Mouse (Mus musculus): ENCODE measurements around the gene Limch1.

Limch1 gene

DNA sequence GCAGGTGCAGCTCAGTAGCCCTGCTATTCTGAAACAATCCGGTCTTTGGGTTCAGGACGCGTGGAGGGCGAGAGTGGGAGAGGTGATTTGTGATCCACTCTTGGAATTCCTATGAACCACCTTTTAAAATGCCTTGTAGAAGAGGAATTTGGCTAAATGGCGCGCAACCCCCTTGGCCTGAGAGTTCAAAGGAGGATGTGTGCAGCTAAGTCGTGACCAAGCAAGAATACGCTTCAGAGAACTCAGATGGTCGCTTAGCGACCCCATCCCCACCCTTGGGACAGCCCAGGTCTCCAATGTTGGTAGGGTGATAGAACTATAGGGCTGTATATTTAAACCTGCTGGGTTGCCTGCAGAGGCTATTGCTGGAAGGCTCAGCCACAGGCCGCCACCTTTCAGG lies 1.1 kb downstream of the Limch1 start:
- no peak for DNase-seq (ENCODE audit: low spot score in 2 of 2)

DNA sequence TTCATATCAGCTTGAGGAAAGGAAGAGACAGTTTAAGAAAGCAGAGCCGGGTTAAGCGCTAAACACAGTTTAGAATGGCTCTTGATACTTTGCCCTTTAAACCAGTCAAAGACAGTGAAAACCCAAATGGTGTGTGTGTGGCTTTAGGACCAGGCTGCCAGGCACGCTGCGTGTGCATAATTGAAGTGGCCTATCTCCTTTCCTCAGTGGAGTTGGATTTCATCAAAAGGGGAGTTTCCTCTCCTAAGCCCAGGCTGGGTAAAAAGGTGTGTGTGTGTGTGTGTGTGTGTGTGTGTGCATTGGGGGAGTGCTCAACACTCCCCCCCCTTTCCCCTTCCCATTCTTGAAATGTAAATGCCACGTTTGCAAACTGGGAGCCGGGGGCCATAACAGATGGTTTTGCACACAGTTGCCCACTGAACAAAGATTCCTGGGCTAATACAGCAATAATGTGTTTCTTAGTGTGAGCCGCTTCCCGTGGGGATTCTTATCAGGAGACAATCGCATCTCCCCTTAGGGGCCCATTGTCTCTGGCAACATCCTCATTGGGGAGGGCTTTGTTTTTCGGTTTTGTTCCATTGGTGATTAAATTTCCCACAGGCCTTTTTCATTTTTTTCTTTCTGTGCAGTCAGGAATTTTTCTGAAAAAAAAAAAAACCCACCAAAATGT lies 2.3 kb downstream of the Limch1 start:
- DNase-seq (ENCODE audit: low spot score in 2 of 2): no peak

- no peak for DNase-seq (ENCODE audit: low spot score in 2 of 2)
Measured at GRCm38 (mm10) chr5:66748448-66749115, 3.0 kb downstream of the Limch1 start.

DNA sequence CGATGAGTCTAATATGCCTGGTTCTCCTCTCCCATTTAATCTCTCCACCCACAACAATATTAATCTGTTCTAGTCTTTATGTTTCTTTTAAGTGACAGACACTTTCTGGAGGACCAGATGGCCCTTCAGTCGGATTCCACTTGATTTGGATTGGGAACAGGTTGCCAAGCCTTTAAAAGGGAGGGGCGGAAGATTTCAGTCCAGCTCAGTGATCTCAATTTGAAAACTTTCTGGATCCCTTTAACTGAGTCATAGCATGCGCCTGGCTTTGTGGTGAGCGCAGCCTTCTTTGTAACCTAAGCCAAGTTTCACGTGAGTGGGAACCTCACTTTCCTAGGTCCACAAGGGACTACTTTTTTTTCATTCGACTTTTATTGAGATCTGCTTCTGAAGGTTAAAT lies 5.0 kb downstream of the Limch1 start:
- DNase-seq (ENCODE audit: low spot score in 2 of 2): no peak

DNA sequence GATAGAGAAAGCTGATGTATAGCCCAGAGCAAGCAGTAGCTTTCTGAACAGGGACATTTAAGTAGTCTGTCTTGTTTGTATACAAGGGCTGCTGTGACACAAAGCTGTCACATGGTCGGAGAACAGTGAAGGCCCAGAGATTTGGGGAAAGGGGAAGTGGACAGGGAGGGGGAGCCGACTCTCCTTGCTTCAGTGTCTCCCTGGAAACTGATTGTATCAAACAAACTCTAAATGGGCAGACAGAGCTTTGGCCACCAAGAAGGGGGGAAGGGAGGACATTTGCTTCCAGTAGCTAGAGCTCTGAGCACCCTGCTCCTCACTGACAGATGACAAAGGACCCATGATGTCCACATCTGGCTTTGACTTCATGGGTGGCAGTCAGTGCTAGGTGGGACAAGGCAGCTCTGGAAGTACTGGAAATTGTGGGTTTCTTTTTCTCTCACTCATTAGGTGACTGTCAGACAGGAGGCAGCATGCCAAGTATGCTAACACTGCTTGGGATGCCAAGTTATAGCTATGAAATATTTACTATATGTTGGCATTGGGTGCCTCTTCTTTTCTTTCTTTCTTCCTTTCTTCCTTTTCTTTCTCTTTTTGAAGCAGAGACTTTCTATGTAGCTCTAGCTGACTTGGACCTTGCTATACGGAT lies 5.8 kb downstream of the Limch1 start:
- no peak for DNase-seq (ENCODE audit: low spot score in 2 of 2)

GRCm38 (mm10) chr5:66753620-66754019 lies 8.0 kb downstream of the Limch1 start:
- no peak for DNase-seq (ENCODE audit: low spot score in 2 of 2)

- DNase-seq (ENCODE audit: low spot score in 2 of 2): no peak
Measured at GRCm38 (mm10) chr5:66756821-66757705, 11.4 kb downstream of the Limch1 start.

GRCm38 (mm10) chr5:66757706-66758237 lies 12.1 kb downstream of the Limch1 start:
- no peak for DNase-seq (ENCODE audit: low spot score in 2 of 2)

DNA sequence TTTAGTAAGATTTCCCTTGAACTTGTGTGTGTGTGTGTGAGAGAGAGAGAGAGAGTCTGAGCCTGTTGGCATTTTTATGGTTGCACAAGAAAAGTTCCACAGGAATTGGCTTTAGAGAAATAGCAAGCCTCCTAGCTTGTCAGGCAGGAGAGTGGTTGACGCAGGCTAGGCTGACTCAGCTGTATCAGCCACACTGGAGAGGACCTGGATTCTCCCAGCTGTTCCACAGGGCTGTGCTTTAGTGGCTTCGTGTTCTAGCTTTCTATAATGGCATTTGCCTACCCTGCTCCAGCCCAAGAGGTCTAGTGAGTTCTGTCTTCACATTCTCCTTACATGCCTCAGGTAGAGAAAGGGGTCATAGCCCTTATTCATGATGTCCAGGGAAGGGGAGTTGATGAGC lies 13.7 kb downstream of the Limch1 start:
- DNase-seq (ENCODE audit: low spot score in 2 of 2): no peak

GRCm38 (mm10) chr5:66760747-66761146 lies 15.1 kb downstream of the Limch1 start:
- no peak for DNase-seq (ENCODE audit: low spot score in 2 of 2)

DNA sequence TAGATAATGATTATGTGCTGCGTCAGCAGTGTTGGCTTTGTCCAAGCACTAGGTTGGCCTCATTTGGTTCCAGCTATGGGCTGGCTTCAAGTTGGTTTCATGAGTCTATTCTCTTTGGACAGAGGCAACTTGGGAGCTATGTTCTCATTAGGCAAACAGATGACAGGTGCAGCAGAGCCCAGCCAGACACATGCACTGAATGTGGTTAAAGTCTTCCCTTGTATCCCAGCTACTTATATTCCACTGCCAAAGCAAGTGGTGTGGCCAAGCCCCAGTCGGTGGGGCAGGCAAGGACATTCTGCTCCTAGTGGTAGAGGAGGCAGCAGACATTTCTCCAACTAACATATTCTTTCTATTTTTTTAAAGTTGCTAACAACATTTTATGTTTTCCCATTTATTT lies 16.4 kb downstream of the Limch1 start:
- DNase-seq (ENCODE audit: low spot score in 2 of 2): no peak

DNA sequence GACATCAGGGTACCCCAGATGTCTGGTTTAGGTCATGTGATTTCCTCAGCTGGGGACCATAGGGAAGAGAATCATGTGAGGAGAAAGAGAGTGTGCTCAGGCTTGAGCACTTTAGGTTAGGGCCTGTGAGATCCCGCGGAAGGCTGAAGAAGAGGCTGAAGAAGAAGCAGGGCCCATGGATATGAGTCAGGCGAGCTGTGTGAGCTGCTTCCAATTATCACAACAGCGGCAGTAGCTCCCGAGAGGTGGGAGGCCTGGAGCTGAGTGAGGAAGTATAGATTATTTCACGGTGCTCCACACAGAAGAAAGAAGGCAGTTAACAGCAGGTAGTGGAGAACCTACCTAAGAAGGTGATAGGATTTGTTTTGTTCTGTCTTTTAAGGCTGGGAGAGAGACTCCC lies 18.5 kb downstream of the Limch1 start:
- DNase-seq (ENCODE audit: low spot score in 2 of 2): no peak

- peak in 1 of 2 experiments; percentile 33 for DNase-seq (ENCODE audit: low spot score in 2 of 2)
Measured at GRCm38 (mm10) chr5:66765911-66766310, 20.3 kb downstream of the Limch1 start.

DNA sequence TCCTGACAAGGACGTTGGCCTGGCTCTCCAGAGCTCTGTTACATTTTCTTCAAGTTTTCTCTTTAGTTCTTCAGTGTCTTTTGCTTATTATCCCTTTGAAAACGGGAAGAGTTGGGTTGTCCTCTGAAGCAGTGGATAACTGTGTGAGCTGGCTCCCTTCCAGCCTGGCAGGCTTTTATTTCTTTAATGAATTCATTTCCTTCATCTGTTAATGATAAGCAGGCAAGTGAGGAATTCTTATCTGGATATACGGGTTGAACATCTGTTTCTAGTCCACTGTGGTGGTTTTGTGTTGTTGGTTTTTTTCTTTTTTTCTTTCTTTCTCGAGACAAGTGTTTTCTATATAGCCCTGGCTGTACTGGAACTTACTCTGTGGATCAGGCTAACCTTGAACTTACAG lies 22.4 kb downstream of the Limch1 start:
- no peak for DNase-seq (ENCODE audit: low spot score in 2 of 2)

DNA sequence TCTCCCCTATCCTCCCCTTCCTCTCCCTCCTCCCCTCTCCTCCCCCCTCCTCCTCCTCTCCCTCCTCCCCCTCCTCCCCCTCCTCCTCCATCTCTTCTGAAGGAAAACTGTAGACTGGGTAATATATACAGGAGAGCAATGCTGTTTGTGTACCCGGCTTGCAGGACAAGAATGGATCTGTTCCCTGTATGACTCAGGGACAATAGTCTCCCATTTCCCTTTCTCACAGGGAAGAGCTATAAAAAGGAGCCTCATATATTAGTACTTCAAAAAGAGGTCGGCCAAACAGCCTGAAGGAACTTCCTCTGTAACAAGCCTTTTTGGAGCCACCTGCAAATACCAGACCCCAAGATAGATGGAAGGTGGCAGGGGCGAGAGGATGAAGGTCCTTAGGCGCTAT lies 23.4 kb downstream of the Limch1 start:
- DNase-seq (ENCODE audit: low spot score in 2 of 2): no peak

- no peak for DNase-seq (ENCODE audit: low spot score in 2 of 2)
Measured at GRCm38 (mm10) chr5:66769558-66769957, 23.9 kb downstream of the Limch1 start.

GRCm38 (mm10) chr5:66777999-66778710 lies 32.5 kb downstream of the Limch1 start:
- DNase-seq (ENCODE audit: low spot score in 2 of 2): no peak

- no peak for DNase-seq (ENCODE audit: low spot score in 2 of 2)
Measured at GRCm38 (mm10) chr5:66780371-66780770, 34.7 kb downstream of the Limch1 start.

DNA sequence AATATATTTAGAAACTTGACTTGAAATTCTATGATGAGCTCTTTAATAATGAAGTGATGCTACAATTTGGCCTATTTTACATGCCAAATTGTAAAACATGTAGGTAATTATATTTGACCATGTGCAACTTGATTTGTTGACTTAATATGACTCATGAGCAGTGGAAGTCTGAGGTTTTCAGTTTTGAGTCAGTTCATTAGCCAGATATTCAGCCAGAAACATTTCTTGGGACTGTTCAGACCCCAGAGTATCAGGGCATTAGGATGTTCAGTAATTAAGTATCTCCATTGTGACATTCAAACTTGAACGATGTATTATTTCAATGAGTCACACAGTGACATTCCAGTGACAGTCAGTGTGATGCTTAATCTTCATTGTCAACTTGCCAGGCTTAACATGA lies 35.9 kb downstream of the Limch1 start:
- no peak for DNase-seq (ENCODE audit: low spot score in 2 of 2)

- no peak for DNase-seq (ENCODE audit: low spot score in 2 of 2)
Measured at GRCm38 (mm10) chr5:66782851-66783250, 37.2 kb downstream of the Limch1 start.
